Mouse (Mus musculus) heart, embryonic 15.5 days (tissue): ENCODE measurements at regions not wholly inside any gene's neighbourhood (a gene's known extent, or its start where the extent isn't known, plus 50 kb on each side); places are given as distances from the start of the nearest gene placed in this dataset.
A peak's percentile ranks its signal among the peaks of the same experiment; 100 is the strongest.
"Not testable (repeated sequence)": the region's sequence is repeated elsewhere in the genome, so short reads cannot be mapped to it uniquely, and the experiment has no call there.

Experiments
- ATAC-seq: fragments of 200-750 bp; cut with Nextera tagmentation; replicated peaks from 2 replicates; pipeline ENCODE4 v1.8.0; 2017; ENCODE audit warnings: low read depth, moderate TSS enrichment; ENCODE audit not compliant: insufficient number of reproducible peaks, insufficient read depth, low FRiP score
- H3K27ac ChIP-seq: fragments of 300-500 bp; sonication (generic); 2 replicates; pipeline ENCODE4 v1.5.1; 2015; ENCODE audit warnings: mild to moderate bottlenecking, inconsistent platforms
- H3K27me3 ChIP-seq: fragments of 300-500 bp; sonication (generic); 2 replicates; pipeline ENCODE4 v1.6.1; 2015; ENCODE audit warnings: inconsistent platforms
- H3K36me3 ChIP-seq: fragments of 300-500 bp; sonication (generic); 2 replicates; pipeline ENCODE4 v1.6.1; 2015; ENCODE audit warnings: mild to moderate bottlenecking, inconsistent platforms
- H3K4me1 ChIP-seq: fragments of 300-500 bp; sonication (generic); replicated peaks from 2 replicates; pipeline ENCODE4 v1.6.1; 2015; ENCODE audit warnings: inconsistent platforms
- H3K4me2 ChIP-seq: fragments of 300-500 bp; sonication (generic); 2 replicates; pipeline ENCODE4 v1.6.1; 2015; ENCODE audit warnings: inconsistent platforms, mild to moderate bottlenecking, moderate library complexity
- H3K4me3 ChIP-seq: fragments of 300-500 bp; sonication (generic); 2 replicates; pipeline ENCODE4 v1.5.1; 2015; ENCODE audit warnings: mild to moderate bottlenecking, inconsistent platforms
- H3K9ac ChIP-seq: fragments of 300-500 bp; sonication (generic); 2 replicates; pipeline ENCODE4 v1.6.1; 2015; ENCODE audit warnings: mild to moderate bottlenecking, inconsistent platforms
- H3K9me3 ChIP-seq: fragments of 300-500 bp; sonication (generic); replicated peaks from 2 replicates; pipeline ENCODE4 v1.6.1; 2016; ENCODE audit warnings: inconsistent platforms
- WGBS: fragments of 180-500 bp; shearing (Covaris S2); methylation state at CpG from one replicate; pipeline ENCODE4 v1.1.7; 2015; ENCODE audit warnings: mixed read lengths; 5-methylcytosine and 5-hydroxymethylcytosine counted together

DNA sequence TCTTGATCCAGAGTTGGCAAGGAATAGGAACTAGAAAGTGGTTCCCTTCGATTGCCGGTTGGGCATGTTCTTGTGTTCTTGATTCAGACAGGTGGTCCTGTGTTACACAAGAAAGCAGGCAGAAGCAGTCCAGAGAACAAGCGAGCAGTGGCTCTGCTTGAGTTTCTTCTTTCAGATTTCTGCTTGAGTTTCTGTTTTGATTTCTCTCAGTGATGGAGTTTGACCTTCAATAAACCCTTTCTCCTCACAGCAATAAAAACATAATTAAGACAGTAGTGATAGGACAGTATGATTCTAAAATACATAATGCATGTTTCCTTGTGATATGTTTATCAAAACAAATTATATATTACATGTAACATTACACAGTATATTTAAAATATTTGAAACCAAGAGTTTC lies 59.1 kb downstream of the Klf6 start:
- H3K9me3 ChIP-seq, result no peaks in the 10 kb centered on the region

DNA sequence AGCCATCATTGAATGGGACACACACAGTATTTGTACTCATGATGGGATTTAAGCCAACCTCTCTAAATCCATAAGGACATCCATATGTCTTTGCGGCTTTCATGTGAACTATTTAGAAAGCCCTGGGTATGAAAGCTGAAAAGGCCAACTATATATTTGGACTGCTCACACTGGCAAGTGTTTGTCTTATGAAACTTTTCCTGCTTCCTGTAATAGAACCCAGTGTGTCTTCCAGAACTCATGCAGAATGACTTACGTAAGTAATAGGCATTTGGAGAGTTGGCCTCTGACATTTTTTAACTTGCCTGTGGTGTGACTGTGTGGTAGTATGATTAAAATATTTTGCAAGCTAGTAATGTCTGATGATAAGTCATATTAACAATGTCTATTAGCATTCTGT lies 70.2 kb downstream of the Klf6 start:
- no peaks in the 10 kb centered on the region for H3K27me3 ChIP-seq
- H3K9me3 ChIP-seq, result no peaks in the 10 kb centered on the region
- H3K4me1 ChIP-seq, result no peaks in the 10 kb centered on the region
- WGBS, result 81% methylated on average over 2 of the region's 2 CpGs
- H3K9ac ChIP-seq, result no peak overlapping the region
- no peak overlapping the region for H3K27ac ChIP-seq
- no peak overlapping the region for H3K4me2 ChIP-seq
- H3K4me3 ChIP-seq, result no peak overlapping the region
- ATAC-seq, result no peak
- H3K36me3 ChIP-seq, result no peaks in the 10 kb centered on the region

More for the DNA sequence above, 59.1 kb downstream of the Klf6 start:
- H3K4me1 ChIP-seq, result no peaks in the 10 kb centered on the region
- 59% methylated on average over 3 of the region's 3 CpGs for WGBS
- no peaks in the 10 kb centered on the region for H3K36me3 ChIP-seq
- no peaks in the 10 kb centered on the region for H3K27me3 ChIP-seq
- H3K27ac ChIP-seq, result no peak overlapping the region
- H3K4me3 ChIP-seq, result no peak overlapping the region
- no peak overlapping the region for H3K4me2 ChIP-seq
- H3K9ac ChIP-seq, result no peak overlapping the region
- ATAC-seq, result no peak

DNA sequence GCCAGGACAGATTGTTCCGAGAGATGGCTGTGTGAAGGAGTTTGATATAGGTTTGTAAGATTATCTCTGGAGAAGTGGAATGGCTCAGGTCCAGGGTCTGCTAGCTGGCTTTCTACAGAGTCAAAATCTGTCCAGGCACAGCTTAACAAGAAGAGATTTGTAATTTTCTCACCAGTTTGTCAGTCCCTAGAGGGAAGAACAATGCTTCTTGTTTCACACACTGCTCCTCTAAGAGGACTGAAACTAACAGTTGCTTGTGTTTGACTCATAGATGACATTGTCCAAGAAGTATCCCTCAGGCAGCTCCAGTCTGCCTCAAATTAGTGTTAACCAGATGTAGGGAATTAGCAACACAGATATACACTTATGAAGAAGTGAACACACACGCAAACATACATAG lies 76.2 kb downstream of the Klf6 start:
- H3K4me3 ChIP-seq, result no peak overlapping the region
- no peak overlapping the region for H3K27ac ChIP-seq
- no peak overlapping the region for H3K9ac ChIP-seq
- H3K9me3 ChIP-seq, result no peaks in the 10 kb centered on the region
- H3K4me2 ChIP-seq, result no peak overlapping the region
- H3K27me3 ChIP-seq, result no peaks in the 10 kb centered on the region
- ATAC-seq, result 0 out of 2 replicates have a peak, but pooled peaks have one; percentile 27
- H3K36me3 ChIP-seq, result no peaks in the 10 kb centered on the region
- H3K4me1 ChIP-seq, result no peaks in the 10 kb centered on the region; the same call in 1 of the 2 replicates
- 52% methylated on average over 2 of the region's 2 CpGs for WGBS

DNA sequence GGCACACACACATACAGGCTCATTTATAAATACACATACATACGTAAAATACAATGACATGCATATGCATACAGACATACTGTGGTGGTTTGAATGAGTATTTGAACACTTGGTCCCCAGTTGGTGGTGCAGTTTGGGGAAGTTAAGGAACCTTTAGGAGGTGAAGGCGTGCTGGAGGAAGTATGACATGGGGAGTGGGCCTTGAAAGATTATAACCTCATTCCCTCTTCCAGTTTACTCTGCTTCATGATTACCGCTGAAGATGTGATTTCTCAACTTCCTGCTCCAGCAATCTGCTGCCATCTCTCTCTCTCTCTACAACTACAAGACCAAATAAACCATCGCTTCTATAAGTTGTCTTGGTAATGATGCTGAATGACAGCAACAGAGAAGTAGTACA lies 76.7 kb downstream of the Klf6 start:
- no peak for ATAC-seq
- no peak overlapping the region for H3K9ac ChIP-seq
- H3K4me1 ChIP-seq, result no peaks in the 10 kb centered on the region; the same call in 1 of the 2 replicates
- no peaks in the 10 kb centered on the region for H3K9me3 ChIP-seq
- H3K27me3 ChIP-seq, result no peaks in the 10 kb centered on the region
- H3K36me3 ChIP-seq, result no peaks in the 10 kb centered on the region
- WGBS, result 86% methylated on average over 4 of the region's 4 CpGs
- H3K4me3 ChIP-seq, result no peak overlapping the region
- no peak overlapping the region for H3K4me2 ChIP-seq
- H3K27ac ChIP-seq, result no peak overlapping the region

DNA sequence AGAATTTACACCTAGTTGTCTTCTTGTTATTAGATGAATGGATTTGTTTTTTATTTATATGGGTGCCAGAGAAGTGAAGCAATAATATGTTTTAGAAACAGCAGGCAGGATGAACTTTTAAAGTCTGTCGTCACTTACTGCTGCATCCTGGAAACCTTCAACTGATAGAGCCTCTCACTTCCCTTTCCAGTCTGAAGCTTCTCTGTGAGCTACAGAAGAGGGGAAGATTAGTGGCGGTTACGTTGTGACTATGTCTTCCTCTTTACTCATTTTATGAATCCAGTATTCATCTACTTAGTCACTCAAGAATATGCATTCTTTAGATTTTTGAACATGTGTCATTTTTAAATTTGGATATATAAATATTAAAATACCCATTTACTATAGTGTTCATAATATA lies 78.1 kb downstream of the Klf6 start:
- Histone ChIP-seq H3K9me3 (no peaks in the 10 kb centered on the region), H3K9ac (no peak overlapping the region), H3K27ac (no peak overlapping the region), H3K4me3 (no peak overlapping the region), H3K4me1 (no peaks in the 10 kb centered on the region; the same call in 1 of the 2 replicates), H3K4me2 (no peak overlapping the region), H3K27me3 (no peaks in the 10 kb centered on the region), H3K36me3 (no peaks in the 10 kb centered on the region)
- 37% methylated on average over 3 of the region's 3 CpGs for WGBS
- no peak for ATAC-seq

DNA sequence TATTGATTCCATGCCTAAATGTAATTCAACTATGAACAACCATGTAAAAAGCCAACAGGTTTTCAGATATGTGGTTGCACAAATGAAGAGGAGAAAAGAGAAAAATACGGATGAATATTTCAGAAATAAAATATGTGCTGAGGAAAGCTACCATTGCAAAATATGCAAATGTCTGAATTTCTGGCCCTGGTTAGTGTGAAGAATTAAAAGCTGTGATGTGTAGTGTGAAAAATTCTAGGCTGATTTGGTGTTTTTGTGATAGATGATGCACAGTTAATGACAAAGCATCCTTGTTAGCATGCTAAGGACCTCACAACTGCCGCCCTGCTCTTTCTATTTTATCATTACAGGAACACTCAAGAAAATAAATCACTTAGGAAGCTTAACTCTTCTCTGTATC lies 91.6 kb downstream of the Klf6 start:
- no peak overlapping the region for H3K9ac ChIP-seq
- H3K4me3 ChIP-seq, result no peak overlapping the region
- ATAC-seq, result no peak
- H3K27me3 ChIP-seq, result no peaks in the 10 kb centered on the region
- no peak overlapping the region for H3K4me2 ChIP-seq
- H3K27ac ChIP-seq, result no peak overlapping the region
- no peaks in the 10 kb centered on the region for H3K9me3 ChIP-seq
- H3K4me1 ChIP-seq, result no peaks in the 10 kb centered on the region
- H3K36me3 ChIP-seq, result no peaks in the 10 kb centered on the region
- WGBS, result 84% methylated on average over 2 of the region's 2 CpGs

DNA sequence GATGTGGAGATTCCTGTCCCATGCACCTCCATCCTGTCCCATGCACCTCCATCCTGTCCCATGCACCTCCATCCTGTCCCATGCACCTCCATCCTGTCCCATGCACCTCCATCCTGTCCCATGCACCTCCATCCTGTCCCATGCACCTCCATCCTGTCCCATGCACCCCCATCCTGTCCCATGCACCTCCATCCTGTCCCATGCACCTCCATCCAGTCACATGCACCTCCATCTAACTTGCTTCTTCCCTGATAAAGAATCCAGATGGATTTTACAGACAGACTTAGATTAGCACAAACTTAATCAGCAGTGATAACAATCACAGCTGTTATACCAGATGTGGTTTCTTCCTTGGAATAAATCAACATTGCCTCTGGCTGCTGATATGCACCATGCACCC lies 93.8 kb downstream of the Klf6 start:
- not testable (repeated sequence) for H3K9ac ChIP-seq, H3K27me3 ChIP-seq, ATAC-seq, H3K4me3 ChIP-seq, H3K9me3 ChIP-seq, H3K4me1 ChIP-seq, H3K36me3 ChIP-seq, H3K27ac ChIP-seq, H3K4me2 ChIP-seq

DNA sequence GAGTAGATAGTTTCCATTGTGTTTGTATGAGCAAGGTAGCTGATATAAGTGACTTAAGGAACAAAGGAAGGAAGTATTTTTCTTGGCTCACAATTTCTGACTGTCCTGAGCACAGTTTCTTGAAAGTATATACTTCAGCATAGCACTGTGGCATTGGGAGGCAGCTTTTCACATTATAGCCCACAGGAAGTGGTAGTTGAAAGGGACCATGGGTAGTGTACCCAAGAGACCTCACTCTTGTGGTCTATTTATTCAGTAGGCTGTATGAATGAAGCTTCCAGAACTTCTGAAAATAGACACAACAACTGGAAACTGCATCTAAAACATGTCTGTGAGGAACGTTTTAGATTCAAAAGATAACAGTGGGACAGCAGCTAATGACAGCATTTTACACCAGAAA lies 94.9 kb downstream of the Klf6 start:
- H3K9ac ChIP-seq, result no peak overlapping the region
- H3K27me3 ChIP-seq, result no peaks in the 10 kb centered on the region
- H3K36me3 ChIP-seq, result no peaks in the 10 kb centered on the region
- H3K4me2 ChIP-seq, result no peak overlapping the region
- no peaks in the 10 kb centered on the region for H3K9me3 ChIP-seq
- WGBS, result 26% methylated on average over 1 of the region's 1 CpGs
- no peaks in the 10 kb centered on the region for H3K4me1 ChIP-seq
- no peak for ATAC-seq
- H3K4me3 ChIP-seq, result no peak overlapping the region
- H3K27ac ChIP-seq, result no peak overlapping the region

DNA sequence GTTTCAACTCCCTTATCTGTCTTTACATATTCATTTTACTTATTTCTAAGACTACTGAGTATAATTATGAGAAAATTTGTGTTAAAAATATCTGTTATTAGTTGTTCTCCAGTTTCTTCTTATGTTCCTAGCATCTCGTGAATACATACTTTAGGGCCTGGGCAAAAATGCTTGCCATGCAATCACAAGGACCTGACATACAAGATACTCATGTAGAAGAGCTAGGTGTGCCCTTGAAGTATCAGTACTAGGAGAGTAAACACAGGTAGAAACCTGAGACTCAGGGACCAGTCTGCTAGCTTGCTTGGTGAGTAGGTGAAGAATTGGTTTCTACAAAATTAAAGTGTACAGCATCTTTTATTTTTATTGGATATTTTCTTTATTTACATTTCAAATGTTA lies 101.7 kb downstream of the Klf6 start:
- WGBS, result 89% methylated on average over 1 of the region's 1 CpGs
- H3K27me3 ChIP-seq, result no peaks in the 10 kb centered on the region
- H3K9ac ChIP-seq, result no peak overlapping the region
- no peak for ATAC-seq
- H3K36me3 ChIP-seq, result no peaks in the 10 kb centered on the region
- H3K4me1 ChIP-seq, result no peaks in the 10 kb centered on the region
- no peaks in the 10 kb centered on the region for H3K9me3 ChIP-seq
- no peak overlapping the region for H3K27ac ChIP-seq
- H3K4me3 ChIP-seq, result no peak overlapping the region
- H3K4me2 ChIP-seq, result no peak overlapping the region

DNA sequence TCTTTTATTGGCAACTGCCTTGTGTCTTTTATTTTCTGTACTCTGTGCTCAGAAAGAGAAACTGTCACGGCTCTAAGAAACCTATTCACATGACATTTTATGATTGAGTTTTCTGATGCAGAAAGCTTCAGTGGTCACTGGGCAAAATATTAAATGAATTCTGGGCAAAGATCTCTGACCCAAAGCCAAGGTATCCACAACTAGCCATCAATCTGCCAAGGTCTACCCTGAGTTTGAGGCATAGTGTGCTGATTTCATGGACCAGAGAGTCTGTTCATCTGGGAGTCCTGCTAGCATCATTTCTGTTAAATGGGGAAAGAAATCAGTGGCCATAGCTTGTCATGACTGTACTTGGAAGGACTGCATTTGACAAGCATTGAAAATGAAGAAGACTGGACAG lies 103.3 kb downstream of the Klf6 start:
- H3K27ac ChIP-seq, result no peak overlapping the region
- no peak overlapping the region for H3K4me3 ChIP-seq
- ATAC-seq, result no peak
- no peaks in the 10 kb centered on the region for H3K27me3 ChIP-seq
- no peak overlapping the region for H3K4me2 ChIP-seq
- H3K36me3 ChIP-seq, result no peaks in the 10 kb centered on the region
- no peak overlapping the region for H3K9ac ChIP-seq
- no peaks in the 10 kb centered on the region for H3K9me3 ChIP-seq
- H3K4me1 ChIP-seq, result no peaks in the 10 kb centered on the region
- 89% methylated on average over 1 of the region's 1 CpGs for WGBS

DNA sequence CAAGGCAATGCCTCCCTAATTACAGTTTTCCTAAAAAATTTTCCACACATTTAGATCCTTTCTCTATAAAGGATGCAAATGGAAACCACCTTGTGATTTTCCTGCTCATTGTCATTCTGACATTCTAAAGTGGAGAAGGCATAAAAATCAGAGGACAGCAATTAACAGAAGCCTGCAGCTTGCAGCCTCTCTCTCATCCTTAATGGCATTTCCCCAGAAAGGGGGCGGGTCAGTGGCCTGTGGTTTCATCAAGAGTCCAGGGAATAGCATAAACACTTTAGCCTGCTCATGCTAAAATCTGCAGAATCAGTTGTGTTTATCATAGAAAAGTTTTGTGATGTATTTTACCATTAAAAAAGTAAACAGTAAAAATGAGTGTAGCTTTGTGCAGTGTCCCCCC lies 117.3 kb downstream of the Klf6 start:
- Histone ChIP-seq H3K9ac (no peak overlapping the region), H3K4me2 (no peak overlapping the region), H3K4me3 (no peak overlapping the region), H3K27ac (no peak overlapping the region), H3K27me3 (no peaks in the 10 kb centered on the region), H3K4me1 (no peaks in the 10 kb centered on the region), H3K9me3 (no peaks in the 10 kb centered on the region), H3K36me3 (no peaks in the 10 kb centered on the region)
- 66% methylated on average over 1 of the region's 1 CpGs for WGBS
- ATAC-seq, result no peak

DNA sequence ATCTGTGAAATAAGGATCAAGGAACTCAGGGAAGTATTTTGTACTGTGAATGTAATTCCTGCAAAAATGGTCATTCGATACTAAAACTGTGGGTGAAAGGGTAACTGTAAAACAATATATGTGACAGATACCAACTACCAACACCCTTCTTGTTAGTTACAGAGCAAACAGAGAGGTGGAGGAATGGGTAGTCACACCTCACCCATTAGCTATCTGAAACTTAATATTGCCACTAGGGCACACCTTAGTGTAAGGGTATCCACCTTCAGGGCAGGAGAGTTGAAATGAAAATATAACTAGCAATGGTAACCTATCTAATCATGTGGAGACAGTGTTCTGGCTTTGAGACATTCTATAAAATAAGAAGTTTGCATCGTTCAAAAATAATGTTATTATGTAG lies 126.2 kb downstream of the Klf6 start:
- Histone ChIP-seq H3K27me3 (no peaks in the 10 kb centered on the region), H3K4me2 (no peak overlapping the region), H3K9ac (no peak overlapping the region), H3K9me3 (no peaks in the 10 kb centered on the region), H3K4me1 (no peaks in the 10 kb centered on the region), H3K36me3 (no peaks in the 10 kb centered on the region), H3K27ac (no peak overlapping the region), H3K4me3 (no peak overlapping the region)
- WGBS, result 93% methylated on average over 2 of the region's 2 CpGs
- ATAC-seq, result no peak

DNA sequence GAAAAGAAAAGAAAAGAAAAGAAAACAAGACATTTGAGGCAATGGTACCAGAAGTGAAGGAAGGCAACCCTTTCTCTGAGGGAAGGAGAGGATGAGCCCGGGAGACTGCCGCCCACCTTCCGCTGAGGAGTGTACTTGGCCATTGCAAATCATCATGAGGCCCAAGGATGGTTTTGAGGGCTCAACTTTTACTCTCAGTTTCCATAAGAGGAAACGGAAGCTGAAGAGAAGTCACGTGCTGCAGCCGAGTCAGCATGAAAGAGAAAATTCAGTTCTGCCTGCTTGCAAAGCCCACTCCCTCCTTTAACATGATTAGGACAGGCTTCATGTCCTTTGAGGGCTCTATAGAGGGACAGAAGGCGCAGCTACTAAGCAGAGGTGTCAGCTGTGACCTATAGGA lies 127.1 kb downstream of the Klf6 start:
- no peak for ATAC-seq
- Histone ChIP-seq H3K4me2 (no peak overlapping the region), H3K27me3 (no peaks in the 10 kb centered on the region), H3K9me3 (no peaks in the 10 kb centered on the region), H3K9ac (no peak overlapping the region), H3K27ac (no peak overlapping the region), H3K4me1 (no peaks in the 10 kb centered on the region), H3K4me3 (no peak overlapping the region), H3K36me3 (no peaks in the 10 kb centered on the region)
- WGBS, result 79% methylated on average over 7 of the region's 7 CpGs
